Mouse (Mus musculus): ENCODE data around the gene Itpk1. TPM values are rescaled to one million over a fixed set of nuclear protein-coding genes. Genes with fewer than 3 reads are reported as not detected.

Itpk1 gene
- polyA plus RNA-seq, 1 experiment from 2014 or later, result 16.9 TPM

GRCm38 (mm10) chr12:102557372-102557771 lies 147.4 kb downstream of the Itpk1 start:
- Histone ChIP-seq H3K4me3 (no peak overlapping the region), H3K27me3 (ENCODE audit: low read depth, poor library complexity, severe bottlenecking) (peaks cover 16% of the 10 kb centered on the region), H3K9me3 (replicated peaks) (no peaks in the 10 kb centered on the region), H3K36me3 (no peaks in the 10 kb centered on the region), H3K27ac (replicated peaks) (no peak overlapping the region), H3K4me1 (peaks cover 25% of the 10 kb centered on the region)
- DNase-seq (ENCODE audit: low spot score), result no peak
- WGBS, result 92% methylated on average over 5 of the region's 5 CpGs

DNA sequence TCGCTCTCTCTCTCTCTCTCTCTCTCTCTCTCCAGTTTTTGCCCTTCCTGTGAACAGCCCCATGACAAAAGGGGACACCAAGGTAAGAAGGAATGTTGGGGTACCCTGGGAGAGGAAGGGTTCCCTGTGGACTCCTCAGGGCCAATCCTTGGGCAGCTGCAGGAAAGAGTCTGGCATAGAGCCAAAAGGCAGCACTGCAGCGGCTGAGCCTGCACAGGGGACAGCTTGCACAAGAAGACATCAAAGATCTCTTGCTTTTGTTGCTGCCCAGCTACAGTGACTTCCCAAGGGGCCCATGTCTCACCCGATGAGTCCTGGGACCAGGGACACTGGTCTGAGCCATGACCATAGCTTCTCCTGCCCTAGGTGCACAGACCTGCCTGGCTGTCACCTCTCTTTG lies 148.9 kb downstream of the Itpk1 start:
- Histone ChIP-seq H3K27ac (replicated peaks) (no peak overlapping the region), H3K4me3 (peak overlapping the region; percentile 65), H3K27me3 (ENCODE audit: low read depth, poor library complexity, severe bottlenecking) (peaks cover 16% of the 10 kb centered on the region), H3K36me3 (no peaks in the 10 kb centered on the region), H3K9me3 (replicated peaks) (no peaks in the 10 kb centered on the region), H3K4me1 (peaks cover 30% of the 10 kb centered on the region)
- 85% methylated on average over 3 of the region's 3 CpGs for WGBS
- DNase-seq (ENCODE audit: low spot score), result no peak

DNA sequence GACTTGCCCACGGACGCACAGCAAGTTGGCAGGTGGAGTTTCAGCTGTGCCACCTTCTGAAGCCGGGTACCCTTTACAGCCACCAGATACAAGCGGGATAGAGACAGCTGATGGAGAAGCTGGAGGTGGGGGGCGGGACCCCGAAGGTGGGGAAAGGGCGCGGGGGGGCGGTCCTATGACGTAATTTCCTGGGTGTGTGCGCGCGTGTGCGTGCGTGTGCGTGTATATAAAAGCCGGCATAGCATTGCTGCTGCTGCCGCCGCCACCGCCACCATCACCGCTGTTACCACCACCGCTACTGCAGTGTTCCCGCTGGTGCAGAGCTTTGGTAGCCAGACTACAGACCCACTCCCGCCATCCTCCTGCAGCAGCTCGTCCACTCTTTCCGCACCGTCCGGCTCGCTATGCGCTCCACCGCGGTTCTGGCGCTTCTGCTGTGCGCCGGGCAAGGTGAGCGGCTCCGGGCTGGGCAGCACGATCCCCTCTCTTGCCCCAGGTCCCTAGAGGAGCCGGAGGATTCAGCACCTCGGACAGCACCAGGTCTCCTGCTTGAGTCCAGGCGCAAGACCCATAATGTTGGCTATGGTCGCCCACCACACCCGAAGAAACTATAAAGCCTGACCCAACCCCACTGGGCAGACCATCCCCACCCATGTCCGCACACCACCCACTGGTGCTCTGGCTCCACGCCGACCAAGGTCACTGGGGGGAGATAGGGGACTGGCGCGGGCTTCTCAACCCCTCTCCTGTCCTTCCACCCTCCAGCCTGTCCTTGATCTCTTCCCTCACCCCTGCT lies 149.8 kb downstream of the Itpk1 start, which contains the start of gene Chga:
Gene Chga, plus strand, starts transcription at position 249 of the 796 bp plus-strand sequence.
- peaks cover 30% of the 10 kb centered on the region for H3K4me1 ChIP-seq
- WGBS, result 3% methylated on average over 48 of the region's 48 CpGs
- no peaks in the 10 kb centered on the region for H3K36me3 ChIP-seq
- DNase-seq (ENCODE audit: low spot score), result peak; percentile 86
- H3K4me3 ChIP-seq, result peak within 1 kb of the TSS; percentile 65
- peaks cover 16% of the 10 kb centered on the region for H3K27me3 ChIP-seq (ENCODE audit: low read depth, poor library complexity, severe bottlenecking)
- no peaks in the 10 kb centered on the region for H3K9me3 ChIP-seq (replicated peaks)
- H3K27ac ChIP-seq (replicated peaks), result peak within 1 kb of the TSS; percentile 68

- Histone ChIP-seq H3K27me3 (ENCODE audit: low read depth, poor library complexity, severe bottlenecking) (peaks cover 16% of the 10 kb centered on the region), H3K4me1 (peaks cover 30% of the 10 kb centered on the region), H3K4me3 (peak overlapping the region; percentile 65; the same call in 1 of the 2 replicates), H3K36me3 (no peaks in the 10 kb centered on the region), H3K27ac (replicated peaks) (no peak overlapping the region), H3K9me3 (replicated peaks) (no peaks in the 10 kb centered on the region)
- DNase-seq (ENCODE audit: low spot score), result no peak
- 72% methylated on average over 14 of the region's 14 CpGs for WGBS
Observed at GRCm38 (mm10) chr12:102553705-102554275, 150.9 kb downstream of the Itpk1 start.

- Histone ChIP-seq H3K4me3 (no peak overlapping the region), H3K4me1 (peaks cover 30% of the 10 kb centered on the region), H3K36me3 (no peaks in the 10 kb centered on the region), H3K27ac (replicated peaks) (no peak overlapping the region), H3K9me3 (replicated peaks) (no peaks in the 10 kb centered on the region), H3K27me3 (ENCODE audit: low read depth, poor library complexity, severe bottlenecking) (peaks cover 16% of the 10 kb centered on the region)
- WGBS, result 79% methylated on average over 6 of the region's 6 CpGs
- no peak for DNase-seq (ENCODE audit: low spot score)
Observed at GRCm38 (mm10) chr12:102552001-102552400, 152.7 kb downstream of the Itpk1 start.

GRCm38 (mm10) chr12:102551186-102551585 lies 153.5 kb downstream of the Itpk1 start:
- no peaks in the 10 kb centered on the region for H3K36me3 ChIP-seq
- no peak overlapping the region for H3K27ac ChIP-seq (replicated peaks)
- no peaks in the 10 kb centered on the region for H3K9me3 ChIP-seq (replicated peaks)
- H3K4me1 ChIP-seq, result peaks cover 30% of the 10 kb centered on the region
- 81% methylated on average over 3 of the region's 3 CpGs for WGBS
- H3K27me3 ChIP-seq (ENCODE audit: low read depth, poor library complexity, severe bottlenecking), result peaks cover 16% of the 10 kb centered on the region
- H3K4me3 ChIP-seq, result no peak overlapping the region
- no peak for DNase-seq (ENCODE audit: low spot score)

DNA sequence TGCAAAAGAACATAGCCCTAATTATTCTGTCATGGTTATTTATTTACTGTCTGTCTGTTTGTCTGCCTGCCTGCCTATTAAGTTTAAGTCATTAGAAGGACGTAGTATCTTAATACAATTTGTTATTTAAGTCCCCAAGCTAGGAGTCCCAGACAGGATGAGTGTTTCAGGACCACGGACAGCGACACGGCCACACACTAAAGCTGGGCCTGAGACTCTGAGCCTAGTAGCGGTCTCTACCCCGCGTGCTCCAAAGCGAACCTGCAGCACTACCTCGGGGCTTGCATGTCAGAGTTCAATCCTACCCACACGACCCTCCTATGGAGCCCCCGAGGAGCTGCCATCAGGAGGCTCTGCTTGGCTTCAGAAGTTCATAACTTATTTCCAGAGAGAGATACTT lies 154.2 kb downstream of the Itpk1 start:
- 5% methylated on average over 11 of the region's 11 CpGs for WGBS
- peak; percentile 79 for DNase-seq (ENCODE audit: low spot score)
- peaks cover 16% of the 10 kb centered on the region for H3K27me3 ChIP-seq (ENCODE audit: low read depth, poor library complexity, severe bottlenecking)
- no peaks in the 10 kb centered on the region for H3K9me3 ChIP-seq (replicated peaks)
- H3K27ac ChIP-seq (replicated peaks), result no peak overlapping the region
- peaks cover 25% of the 10 kb centered on the region for H3K4me1 ChIP-seq
- H3K4me3 ChIP-seq, result no peak overlapping the region
- H3K36me3 ChIP-seq, result no peaks in the 10 kb centered on the region

GRCm38 (mm10) chr12:102545122-102545521 lies 159.6 kb downstream of the Itpk1 start:
- H3K36me3 ChIP-seq, result no peaks in the 10 kb centered on the region
- WGBS, result 76% methylated on average over 6 of the region's 6 CpGs
- DNase-seq (ENCODE audit: low spot score), result no peak
- H3K4me3 ChIP-seq, result no peak overlapping the region
- H3K9me3 ChIP-seq (replicated peaks), result no peaks in the 10 kb centered on the region
- no peaks in the 10 kb centered on the region for H3K4me1 ChIP-seq
- H3K27me3 ChIP-seq (ENCODE audit: low read depth, poor library complexity, severe bottlenecking), result no peaks in the 10 kb centered on the region
- H3K27ac ChIP-seq (replicated peaks), result no peak overlapping the region

DNA sequence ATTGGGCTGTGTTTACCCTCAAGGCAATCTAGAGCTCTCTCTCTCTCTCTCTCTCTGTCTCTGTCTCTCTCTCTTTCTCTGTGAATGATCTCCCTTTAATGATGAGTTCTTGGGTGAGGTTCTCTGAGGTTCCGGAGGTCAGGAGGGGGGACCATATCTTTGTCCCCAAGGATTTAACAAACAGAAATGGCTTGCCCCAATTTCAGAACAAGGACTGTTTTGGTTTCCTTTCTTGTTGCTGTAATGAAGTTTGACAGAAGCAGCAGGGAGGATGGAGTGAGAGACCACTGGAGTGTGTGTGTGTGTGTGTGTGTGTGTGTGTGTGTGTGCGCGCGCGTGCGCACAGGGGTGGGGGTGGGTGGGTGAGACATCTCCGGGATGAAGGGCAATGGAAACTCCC lies 163.6 kb downstream of the Itpk1 start:
- H3K9me3 ChIP-seq (replicated peaks), result no peaks in the 10 kb centered on the region
- H3K27me3 ChIP-seq (ENCODE audit: low read depth, poor library complexity, severe bottlenecking), result no peaks in the 10 kb centered on the region
- H3K4me1 ChIP-seq, result no peaks in the 10 kb centered on the region
- no peak overlapping the region for H3K4me3 ChIP-seq
- WGBS, result 97% methylated on average over 7 of the region's 7 CpGs
- H3K27ac ChIP-seq (replicated peaks), result no peak overlapping the region
- no peaks in the 10 kb centered on the region for H3K36me3 ChIP-seq
- DNase-seq (ENCODE audit: low spot score), result no peak

DNA sequence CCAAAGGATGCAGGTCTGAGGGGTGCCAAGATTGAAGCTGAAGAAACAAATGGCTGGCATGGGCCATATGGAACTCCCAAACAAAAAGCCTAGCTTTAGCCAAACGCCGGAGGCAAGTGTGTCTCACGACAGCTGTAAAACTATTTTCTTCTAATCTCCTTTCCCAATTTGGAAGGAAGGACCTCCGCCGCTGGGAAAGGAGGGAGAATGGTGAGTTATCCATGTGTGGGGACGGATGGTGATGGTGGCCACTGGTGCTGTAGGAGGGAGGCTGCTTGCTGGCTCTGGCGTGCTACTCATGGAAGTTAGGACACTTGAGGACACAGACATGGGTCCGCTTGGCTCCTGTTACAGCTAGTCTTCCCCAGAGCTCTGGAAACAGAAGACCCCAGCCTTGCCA lies 164.5 kb downstream of the Itpk1 start:
- H3K36me3 ChIP-seq, result no peaks in the 10 kb centered on the region
- no peaks in the 10 kb centered on the region for H3K9me3 ChIP-seq (replicated peaks)
- no peak for DNase-seq (ENCODE audit: low spot score)
- H3K4me1 ChIP-seq, result no peaks in the 10 kb centered on the region
- no peak overlapping the region for H3K27ac ChIP-seq (replicated peaks)
- H3K27me3 ChIP-seq (ENCODE audit: low read depth, poor library complexity, severe bottlenecking), result no peaks in the 10 kb centered on the region
- H3K4me3 ChIP-seq, result no peak overlapping the region
- 85% methylated on average over 8 of the region's 8 CpGs for WGBS

- peaks cover 6% of the 10 kb centered on the region; the same call in 1 of the 2 replicates for H3K4me1 ChIP-seq
- H3K4me3 ChIP-seq, result no peak overlapping the region
- no peak for DNase-seq (ENCODE audit: low spot score)
- no peak overlapping the region for H3K27ac ChIP-seq (replicated peaks)
- no peaks in the 10 kb centered on the region for H3K36me3 ChIP-seq
- no peaks in the 10 kb centered on the region for H3K9me3 ChIP-seq (replicated peaks)
- H3K27me3 ChIP-seq (ENCODE audit: low read depth, poor library complexity, severe bottlenecking), result no peaks in the 10 kb centered on the region
- WGBS, result 46% methylated on average over 1 of the region's 1 CpGs
Observed at GRCm38 (mm10) chr12:102535796-102536195, 168.9 kb downstream of the Itpk1 start.

- H3K9me3 ChIP-seq (replicated peaks), result no peaks in the 10 kb centered on the region
- DNase-seq (ENCODE audit: low spot score), result no peak
- no peak overlapping the region for H3K4me3 ChIP-seq
- no peaks in the 10 kb centered on the region for H3K36me3 ChIP-seq
- WGBS, result 77% methylated on average over 5 of the region's 5 CpGs
- H3K27ac ChIP-seq (replicated peaks), result no peak overlapping the region
- peaks cover 6% of the 10 kb centered on the region for H3K4me1 ChIP-seq
- H3K27me3 ChIP-seq (ENCODE audit: low read depth, poor library complexity, severe bottlenecking), result no peaks in the 10 kb centered on the region
Observed at GRCm38 (mm10) chr12:102527989-102528388, 176.7 kb downstream of the Itpk1 start.

DNA sequence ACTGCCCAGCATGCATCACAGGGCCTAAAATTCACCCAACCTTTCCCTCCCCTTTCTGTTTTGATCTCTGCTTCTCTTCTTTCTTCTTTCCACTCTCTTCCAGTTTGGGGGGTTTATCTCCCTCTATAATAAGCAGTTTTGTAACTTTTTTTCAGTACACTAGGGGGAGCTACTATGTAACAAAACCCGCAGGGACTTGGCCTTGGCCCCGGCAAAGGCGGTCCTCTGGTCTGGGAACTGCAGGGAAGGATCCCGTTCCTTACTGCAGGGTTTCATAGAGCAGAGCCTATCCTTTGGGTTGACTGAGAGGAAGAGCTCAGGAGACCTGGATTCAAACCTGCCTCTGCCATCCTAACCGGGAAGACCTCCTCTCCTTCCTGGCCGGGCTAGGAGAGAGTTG lies 180.0 kb downstream of the Itpk1 start:
- H3K36me3 ChIP-seq, result no peaks in the 10 kb centered on the region
- WGBS, result 24% methylated on average over 6 of the region's 6 CpGs
- H3K27me3 ChIP-seq (ENCODE audit: low read depth, poor library complexity, severe bottlenecking), result no peaks in the 10 kb centered on the region
- H3K27ac ChIP-seq (replicated peaks), result no peak overlapping the region
- no peaks in the 10 kb centered on the region for H3K9me3 ChIP-seq (replicated peaks)
- peak; percentile 28 for DNase-seq (ENCODE audit: low spot score)
- peaks cover 6% of the 10 kb centered on the region for H3K4me1 ChIP-seq
- H3K4me3 ChIP-seq, result no peak overlapping the region
